Mouse (Mus musculus) retina, embryonic 14.5 days (tissue): ENCODE results near the gene Kcng4.

Experiments
- DNase-seq: peaks from one replicate; pipeline ENCODE4 v3.0.0-alpha.2; 2015; ENCODE audit warnings: low spot score

Kcng4 gene

GRCm38 (mm10) chr8:119641058-119641457 is 5.6 kb upstream of the Kcng4 start:
- no peak for DNase-seq

GRCm38 (mm10) chr8:119639798-119640197 is 4.3 kb upstream of the Kcng4 start:
- no peak for DNase-seq

DNA sequence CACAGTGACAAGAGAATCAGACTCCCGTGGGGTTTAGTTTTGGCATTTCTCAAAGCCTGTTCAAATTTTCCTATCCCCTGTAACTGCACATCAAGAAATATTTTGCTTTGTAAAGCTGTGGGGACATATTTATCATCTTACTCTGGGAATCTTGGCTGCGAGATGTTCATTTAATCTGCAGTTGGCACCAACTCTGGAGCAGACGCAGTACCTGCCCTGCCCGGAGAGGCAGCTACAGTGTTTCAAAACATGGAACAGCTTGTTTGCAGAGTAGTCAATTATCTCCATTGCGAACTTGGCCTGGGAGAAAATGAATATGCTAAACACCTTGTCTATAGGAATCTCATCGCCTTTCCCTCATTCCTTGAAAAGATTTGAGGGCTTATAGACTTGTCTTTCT is 2.8 kb upstream of the Kcng4 start:
- no peak for DNase-seq

- DNase-seq = no peak
Observed at GRCm38 (mm10) chr8:119637381-119637780, 1.9 kb upstream of the Kcng4 start.

GRCm38 (mm10) chr8:119636766-119637165 is 1.3 kb upstream of the Kcng4 start:
- no peak for DNase-seq

DNA sequence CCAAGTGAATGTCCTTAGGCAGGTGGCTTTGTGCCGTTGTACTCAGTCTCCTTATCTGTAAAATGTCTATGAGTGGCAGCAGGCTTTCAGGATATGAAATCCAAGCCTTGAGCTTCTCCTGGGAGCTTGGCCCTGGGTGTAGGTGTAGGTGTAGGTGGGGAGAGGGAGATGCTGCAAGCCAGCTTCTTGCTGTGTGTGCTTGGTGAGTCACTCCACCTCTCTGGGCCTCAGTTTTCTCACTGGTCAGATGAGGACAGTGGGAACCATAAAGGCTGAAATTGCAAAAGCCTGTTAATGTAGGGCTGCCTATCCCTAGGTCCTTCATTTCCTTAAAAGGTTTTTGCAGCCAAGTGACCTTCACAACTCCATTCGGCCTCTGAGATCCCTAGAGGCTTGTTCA is 478 bp upstream of the Kcng4 start:
- no peak for DNase-seq

GRCm38 (mm10) chr8:119634616-119635336 is 704 bp downstream of the Kcng4 start:
- peak; percentile 66 for DNase-seq

DNA sequence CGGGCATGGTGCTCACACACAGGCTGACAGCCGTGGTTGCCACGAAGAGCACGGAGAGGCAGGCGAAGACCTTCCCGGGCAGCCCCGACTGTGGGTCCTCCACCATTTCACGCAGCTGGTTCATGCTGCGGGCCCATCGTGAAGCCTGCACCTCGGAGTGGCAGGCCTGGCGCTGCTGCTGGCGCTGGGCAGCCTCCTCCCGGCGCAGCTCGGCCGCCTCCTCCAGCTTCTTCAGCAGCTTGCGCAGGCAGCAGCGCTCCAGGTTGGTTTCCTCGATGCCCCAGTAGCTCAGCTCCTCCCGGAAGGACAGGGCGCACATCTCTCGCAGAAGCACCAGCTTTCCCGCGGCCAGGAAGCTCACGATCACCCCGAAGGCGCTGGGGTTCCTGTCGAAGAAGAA is 2.6 kb downstream of the Kcng4 start:
- DNase-seq = no peak

DNA sequence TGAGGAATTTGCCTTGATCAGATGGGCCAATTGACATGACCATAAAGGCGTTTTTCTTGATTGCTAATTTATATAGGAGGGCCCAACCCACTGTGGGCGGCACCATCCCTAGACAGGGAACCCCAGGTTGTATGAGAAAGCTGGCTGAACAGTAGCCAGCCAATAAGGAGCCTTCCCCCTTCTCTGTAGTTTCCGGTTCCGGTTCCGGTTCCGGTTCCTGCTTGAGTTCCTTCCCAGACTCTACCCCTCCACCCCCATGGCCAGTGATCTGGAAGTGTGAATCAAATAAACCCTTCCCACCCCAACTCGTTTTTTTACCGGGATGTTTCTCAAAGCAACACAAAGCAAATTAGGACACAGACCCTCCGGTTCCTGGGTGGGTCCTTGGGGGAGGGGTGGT is 3.2 kb downstream of the Kcng4 start:
- DNase-seq = no peak

- peak; percentile 70 for DNase-seq
Observed at GRCm38 (mm10) chr8:119630841-119631240, 4.6 kb downstream of the Kcng4 start.

- no peak for DNase-seq
Observed at GRCm38 (mm10) chr8:119627613-119628359, 7.7 kb downstream of the Kcng4 start.

- no peak for DNase-seq
Observed at GRCm38 (mm10) chr8:119627199-119627598, 8.3 kb downstream of the Kcng4 start.

- DNase-seq = no peak
Observed at GRCm38 (mm10) chr8:119625788-119626187, 9.7 kb downstream of the Kcng4 start.

DNA sequence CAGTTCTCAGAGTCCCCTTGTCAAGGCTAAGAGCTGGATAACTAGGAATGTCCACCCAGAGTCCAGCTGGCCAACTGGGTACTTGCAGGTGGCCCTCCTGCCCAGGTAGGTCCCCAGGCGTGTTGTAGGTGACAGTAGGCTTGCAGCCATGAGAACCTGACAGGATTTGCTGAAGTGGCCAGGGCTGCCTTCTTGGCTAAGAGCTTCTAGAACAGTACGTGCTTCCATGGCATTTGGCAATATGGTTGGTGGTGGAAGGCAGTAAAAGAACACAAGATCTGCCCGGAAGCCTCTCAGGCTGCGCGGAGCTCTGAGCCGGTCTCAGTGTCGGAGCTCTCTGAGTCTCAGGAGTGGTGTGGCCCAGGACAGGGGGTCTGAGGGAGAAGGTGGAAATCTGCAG is 10.6 kb downstream of the Kcng4 start:
- DNase-seq = no peak

- DNase-seq = no peak
Observed at GRCm38 (mm10) chr8:119623744-119624143, 11.7 kb downstream of the Kcng4 start.

DNA sequence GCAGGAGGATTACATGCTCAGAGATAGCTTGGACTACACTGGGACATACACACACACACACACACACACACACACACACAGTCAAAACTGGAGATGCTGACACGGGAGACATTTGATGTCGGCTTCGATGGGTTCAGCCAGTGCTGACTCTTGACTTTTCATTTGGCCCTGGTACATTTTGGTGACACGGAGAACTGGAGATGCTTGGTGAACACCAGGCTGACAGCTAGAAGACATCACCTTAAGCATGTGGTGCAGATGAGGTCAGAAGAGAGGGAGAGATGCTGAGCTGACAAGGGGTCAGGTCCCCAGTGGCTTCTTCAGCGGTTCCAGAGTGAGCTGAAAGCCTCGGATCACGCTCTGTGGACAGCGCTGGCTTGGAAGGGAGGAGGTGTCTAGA is 12.4 kb downstream of the Kcng4 start:
- no peak for DNase-seq

DNA sequence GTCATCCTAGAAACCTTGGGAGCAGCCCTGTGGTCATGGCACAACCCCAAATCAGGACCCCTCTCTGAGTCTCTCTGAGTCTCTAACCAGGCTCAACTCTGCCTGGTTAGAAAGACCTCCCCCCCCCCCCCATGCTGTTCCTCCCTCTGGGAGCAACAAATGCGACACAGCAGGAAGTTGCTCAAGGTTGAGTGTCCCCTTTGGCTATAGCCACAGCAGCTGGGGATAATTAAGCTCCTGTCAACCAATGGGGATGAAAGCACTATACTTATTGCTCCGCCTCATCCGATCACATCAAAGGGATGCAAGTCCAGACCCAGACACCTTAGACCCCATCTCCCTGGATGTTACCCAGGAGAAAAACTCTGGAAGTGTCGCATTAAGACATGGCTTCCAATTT is 12.9 kb downstream of the Kcng4 start:
- DNase-seq = no peak

- no peak for DNase-seq
Observed at GRCm38 (mm10) chr8:119620848-119621465, 14.5 kb downstream of the Kcng4 start.

DNA sequence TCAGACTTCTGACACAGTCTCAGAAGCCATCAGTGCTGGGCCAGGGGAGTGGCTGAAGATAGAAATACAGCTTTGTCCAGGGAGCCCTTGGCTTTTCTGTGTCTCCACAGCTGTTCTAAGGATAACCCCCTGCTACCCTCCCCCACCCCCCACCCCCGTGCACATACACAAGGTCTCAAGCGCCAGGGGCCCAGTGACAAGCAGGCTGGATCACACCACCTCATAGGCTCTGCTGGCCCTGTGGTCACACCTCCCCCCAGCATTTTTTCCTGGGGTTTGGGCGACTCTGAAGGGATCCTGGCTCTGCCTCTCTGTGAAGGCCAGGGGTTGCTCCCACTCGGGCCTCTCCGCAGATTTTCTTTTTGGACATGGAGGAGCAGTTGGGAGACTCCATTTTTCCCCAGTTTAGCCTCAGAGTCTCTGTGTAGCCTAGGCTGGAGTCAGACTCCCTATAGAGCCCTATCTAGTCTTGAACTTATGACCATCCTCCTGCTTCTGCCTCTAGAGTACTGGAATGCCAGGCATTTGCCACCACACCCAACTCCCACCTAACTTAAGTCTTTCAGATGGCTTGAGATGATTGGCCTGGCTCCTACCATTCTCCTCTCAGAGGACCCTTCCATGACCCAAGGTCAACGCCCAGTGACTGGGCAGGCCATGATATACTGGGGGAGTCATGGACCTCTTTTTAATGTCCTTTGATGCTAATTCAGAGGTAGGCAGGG is 15.2 kb downstream of the Kcng4 start:
- no peak for DNase-seq

DNA sequence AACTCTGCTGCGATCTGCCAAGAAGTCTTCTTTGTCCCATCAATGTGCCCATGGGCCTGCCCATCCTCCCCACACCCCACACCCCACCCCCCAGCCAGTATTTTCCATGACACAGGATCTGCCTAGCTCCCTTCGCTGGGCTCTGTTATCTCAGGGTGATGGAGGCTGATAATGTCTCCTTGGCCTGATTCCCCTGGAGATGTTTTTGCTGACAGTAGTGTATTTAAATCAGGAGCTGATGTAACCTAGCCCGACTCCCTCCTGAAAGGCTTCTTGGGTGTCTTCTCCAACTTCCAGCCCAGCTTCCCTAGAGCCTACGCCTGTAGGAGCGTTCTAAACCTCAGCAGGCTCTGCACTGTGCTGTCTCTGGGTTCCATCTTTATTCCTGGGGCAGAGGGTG is 16.6 kb downstream of the Kcng4 start:
- no peak for DNase-seq

GRCm38 (mm10) chr8:119617586-119617985 is 17.9 kb downstream of the Kcng4 start:
- DNase-seq = no peak

DNA sequence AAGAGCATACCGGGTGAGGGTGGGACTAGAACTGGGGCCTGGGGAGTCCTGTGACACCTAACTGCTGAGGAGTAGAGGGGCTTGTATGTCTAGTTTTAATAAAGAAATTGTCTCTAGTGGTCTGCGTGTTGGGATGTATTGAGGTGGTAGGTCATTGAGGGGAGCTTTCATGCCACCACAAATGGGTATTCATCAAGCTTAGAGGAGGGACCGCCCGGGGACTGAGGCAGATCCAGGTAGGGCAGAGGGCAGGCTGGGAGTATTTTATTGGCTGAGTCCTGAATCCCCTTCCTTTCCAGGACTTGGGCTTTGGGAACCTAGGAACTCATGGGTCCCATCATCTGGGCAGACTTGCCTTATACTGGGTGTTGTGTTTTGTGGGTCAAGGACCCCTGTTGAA is 18.7 kb downstream of the Kcng4 start:
- DNase-seq = no peak

DNA sequence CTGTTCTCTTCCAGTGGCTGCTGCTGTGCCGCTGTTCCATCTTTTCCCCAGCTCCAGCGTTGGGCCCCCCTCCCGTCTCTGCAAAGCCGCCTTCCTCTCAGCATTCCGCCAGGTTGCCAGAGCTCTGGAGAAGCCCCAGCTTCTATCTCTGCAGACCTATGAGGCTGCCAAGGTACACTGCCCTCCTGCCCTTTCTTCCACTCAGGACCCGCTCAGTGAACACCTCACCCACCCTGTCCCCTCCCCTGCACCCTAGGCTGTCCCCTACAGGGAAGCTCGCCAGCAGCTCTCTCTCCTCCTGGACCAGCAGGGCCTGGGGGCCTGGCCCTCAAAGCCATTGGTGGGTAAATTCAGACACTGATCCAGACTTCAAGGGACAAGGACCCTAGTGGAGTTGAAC is 19.1 kb downstream of the Kcng4 start:
- DNase-seq = no peak
